Mouse (Mus musculus): ENCODE measurements at regions not wholly inside any gene's neighbourhood (a gene's known extent, or its start where the extent isn't known, plus 50 kb on each side); places are given as distances from the start of the nearest gene placed in this dataset.

GRCm38 (mm10) chr15:21836110-21836509 lies 712.7 kb upstream of the Cdh18 start:
- DNase-seq (ENCODE audit: low read depth, low spot score) = no peak

- no peak for DNase-seq (ENCODE audit: low read depth, low spot score)
Measured at GRCm38 (mm10) chr15:21858540-21858939, 690.3 kb upstream of the Cdh18 start.

GRCm38 (mm10) chr15:21885181-21885580 lies 663.6 kb upstream of the Cdh18 start:
- peak; percentile 77 for DNase-seq (ENCODE audit: low read depth, low spot score)
